Mouse (Mus musculus) left cerebral cortex, adult 8-10 months (tissue): ENCODE data around the gene Kif17. TPM values are rescaled to one million over a fixed set of nuclear protein-coding genes. Genes with fewer than 3 reads are reported as not detected.

Source experiments
- DNase-seq, 2 experiments: peaks; one replicate each; pipeline ENCODE4 v3.0.0; 2022; ENCODE audit warnings: low spot score in 2 of 2
- microRNA-seq, 2 experiments: library from miRNA; unstranded; fragments of <30 nt; microRNA quantifications; one replicate each; pipeline ENCODE4 v1.2.0; 2022
- total RNA-seq, 4 experiments: library from RNA; stranded (reverse); gene quantifications; 2 replicates each; pipeline ENCODE4 v1.2.4; 2022

Kif17 gene
- total RNA-seq, 4 experiments from 2014 or later, result 28.1 to 33.2 (median 31.7) TPM

DNA sequence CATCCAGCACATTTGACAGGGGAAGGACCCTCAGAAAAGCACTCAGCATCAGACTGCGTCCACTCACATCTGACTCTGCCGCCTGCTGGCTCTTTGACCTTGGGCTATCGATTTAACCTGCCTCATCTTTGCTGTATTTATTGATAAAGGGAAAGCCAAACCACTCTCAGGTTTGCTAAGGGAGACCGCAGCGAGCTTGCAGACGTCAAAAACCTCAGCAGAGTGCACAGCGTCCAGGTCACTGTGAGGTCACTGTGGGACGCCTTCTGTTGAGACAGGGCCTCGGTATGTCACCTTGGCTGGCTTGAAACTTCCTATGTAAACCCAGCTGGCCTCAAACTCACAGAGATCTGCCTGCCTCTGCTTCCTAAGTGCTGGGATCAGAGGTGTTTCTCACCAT is 87.1 kb downstream of the Kif17 start:
- DNase-seq, result no peak

GRCm38 (mm10) chr4:138339963-138340362 is 89.7 kb downstream of the Kif17 start:
- no peak for DNase-seq

GRCm38 (mm10) chr4:138341393-138341792 is 91.2 kb downstream of the Kif17 start:
- DNase-seq, result no peak

GRCm38 (mm10) chr4:138342048-138342447 is 91.8 kb downstream of the Kif17 start:
- DNase-seq, result no peak

- DNase-seq, result no peak
Observed at GRCm38 (mm10) chr4:138342778-138343177, 92.5 kb downstream of the Kif17 start.

- DNase-seq, result no peak
Observed at GRCm38 (mm10) chr4:138343341-138343837, 93.2 kb downstream of the Kif17 start.

DNA sequence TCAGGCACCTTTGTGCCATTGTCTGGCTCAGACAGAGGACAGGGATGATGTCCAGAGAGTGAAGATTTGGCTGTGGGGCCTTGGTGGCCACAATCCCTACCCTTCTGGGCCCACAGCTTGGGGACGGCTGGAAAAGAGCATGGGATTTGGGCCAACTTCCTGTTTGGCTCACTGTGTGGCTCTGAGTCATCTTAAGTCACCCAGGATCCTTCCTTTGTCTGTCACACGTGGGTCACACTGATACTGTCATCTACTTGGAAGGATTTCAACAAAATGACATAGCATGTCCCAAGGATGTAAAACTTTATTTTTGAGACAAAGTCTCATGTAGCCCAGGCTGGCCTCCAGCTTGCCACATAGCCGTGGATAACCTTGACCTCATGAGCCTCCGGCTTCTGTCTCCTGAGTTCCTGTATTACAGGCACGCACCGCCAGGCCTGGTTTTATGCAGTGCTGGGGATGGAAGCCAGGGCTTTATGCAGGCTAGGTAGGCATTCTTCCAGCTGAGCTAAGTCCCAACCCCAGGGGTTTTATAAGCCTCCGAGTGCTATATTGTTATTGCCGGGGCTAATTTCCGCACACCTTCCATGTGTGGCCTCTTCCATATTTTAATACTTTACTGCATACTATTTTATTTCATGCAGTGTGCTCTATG is 94.8 kb downstream of the Kif17 start:
- DNase-seq, result no peak

GRCm38 (mm10) chr4:138347280-138347679 is 97.0 kb downstream of the Kif17 start:
- no peak for DNase-seq

DNA sequence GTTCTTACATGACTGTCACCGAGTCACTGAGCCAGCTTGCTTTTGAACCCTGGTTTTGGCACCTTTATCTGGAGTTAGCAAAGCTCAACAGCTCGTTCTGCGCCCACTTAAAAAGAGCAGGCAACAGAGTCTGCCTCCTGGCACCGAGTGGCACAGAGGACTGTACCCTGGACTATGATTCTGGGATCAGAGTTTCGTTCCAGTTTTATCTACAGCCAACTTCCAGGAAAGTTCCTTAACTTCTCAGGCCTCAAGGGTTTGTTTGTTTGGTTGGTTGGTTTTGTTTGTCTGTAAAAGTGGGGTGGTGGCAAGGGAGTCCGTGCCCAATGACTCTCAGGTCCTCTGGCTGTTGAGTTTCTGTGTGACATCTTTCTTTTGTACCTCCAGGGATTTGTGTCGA is 98.5 kb downstream of the Kif17 start:
- no peak for DNase-seq

Small RNAs within 50 kb of the gene (microRNA-seq; reads per million reads assigned to microRNA genes)
- gene Gm27646 (0 reads per million in 2 experiments), gene Mir7019 (17.7 to 19.6 reads per million in 2 experiments)

Other genes starting within 250 kb of the Kif17 start
- gene Hp1bp3, start 34.1 kb upstream of the Kif17 start, total RNA-seq, result 100 to 1,000 TPM; 206 to 215 (median 214) TPM
- 10 to 100 TPM; 75.0 to 83.6 (median 79.2) TPM for gene Sh2d5, start within 50 bp of the Kif17 start, total RNA-seq
- gene Ddost, start 54.3 kb downstream of the Kif17 start, total RNA-seq, result 100 to 1,000 TPM in 1 of 4 experiments, 10 to 100 TPM in 3; 92.1 to 102 (median 93.0) TPM
- gene Pink1, start 75.9 kb downstream of the Kif17 start, total RNA-seq, result 100 to 1,000 TPM; 329 to 369 (median 363) TPM
- 1 to 10 TPM; 3.4 to 5.3 (median 4.4) TPM for gene Cda, start 117.6 kb downstream of the Kif17 start, total RNA-seq
- 10 to 100 TPM; 27.9 to 32.2 (median 28.2) TPM for gene Fam43b, start 146.1 kb downstream of the Kif17 start, total RNA-seq
- gene Mul1, start 184.2 kb downstream of the Kif17 start, total RNA-seq, result 10 to 100 TPM; 51.6 to 54.5 (median 52.7) TPM
- 1,000 to 10,000 TPM in 2 of 4 experiments, 100 to 1,000 TPM in 2; 966 to 1,102 (median 1,006) TPM for gene Camk2n1, start 203.9 kb downstream of the Kif17 start, total RNA-seq